Mouse (Mus musculus): ENCODE results near the gene Nadk.
A peak's percentile ranks its signal among the peaks of the same experiment; 100 is the strongest.

- TF ChIP-seq POLR2A (IDR thresholded peaks at IDR 0.05; ENCODE audit: low read depth, low read length) (no peak), CTCF (conservative IDR thresholded peaks at IDR 0.05; ENCODE audit: insufficient read depth, insufficient read length, low read depth, low read length) (0 out of 2 replicates have a peak, but pooled peaks have one; percentile 17)
Measured at GRCm38 (mm10) chr4:155568170-155568569, 6.0 kb downstream of the Nadk start.

Measured in kidney, adult 2 months (tissue).